Mouse (Mus musculus): ENCODE measurements around the gene Maats1.

The Maats1 gene

DNA sequence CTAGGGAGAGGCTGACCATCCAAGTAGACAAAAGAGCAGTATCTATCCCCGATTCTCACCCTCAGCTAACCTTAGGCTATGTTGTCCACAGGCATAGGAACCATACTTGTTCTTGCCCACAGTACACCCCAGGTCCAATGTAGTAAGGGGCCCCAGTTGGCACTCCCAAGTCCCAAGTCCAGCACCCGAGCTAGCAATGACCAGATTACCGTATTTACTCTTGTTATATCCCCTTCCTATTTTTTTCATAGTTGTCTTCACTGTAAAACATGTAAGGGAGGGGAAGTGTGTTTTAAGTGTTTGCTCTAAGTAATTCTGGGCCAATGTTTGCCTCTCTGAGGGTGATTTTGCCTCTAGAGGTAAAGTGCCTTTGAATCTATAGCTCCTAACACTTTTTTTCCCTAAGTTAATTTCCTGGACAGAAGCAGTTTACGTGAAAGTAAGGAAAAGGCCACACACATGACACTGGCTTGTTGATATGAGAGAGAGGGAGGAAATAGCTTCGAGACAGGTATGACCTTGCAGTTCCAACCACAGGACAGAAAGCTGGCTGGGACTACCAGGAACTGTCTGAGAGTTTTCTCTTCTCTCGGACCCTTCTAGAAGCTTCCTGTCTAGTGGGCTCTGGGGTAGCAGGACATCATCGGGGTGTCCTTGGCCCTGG is 47.1 kb downstream of the Maats1 start, which contains the start of gene Nr1i2:
Nr1i2 (minus strand) TSS at position 140 of the 664 bp plus-strand sequence.
- DNase-seq (ENCODE audit: low read depth, low spot score) = no peak

GRCm38 (mm10) chr16:38290151-38290550 is 51.8 kb downstream of the Maats1 start:
- no peak for DNase-seq (ENCODE audit: low read depth, low spot score)

DNA sequence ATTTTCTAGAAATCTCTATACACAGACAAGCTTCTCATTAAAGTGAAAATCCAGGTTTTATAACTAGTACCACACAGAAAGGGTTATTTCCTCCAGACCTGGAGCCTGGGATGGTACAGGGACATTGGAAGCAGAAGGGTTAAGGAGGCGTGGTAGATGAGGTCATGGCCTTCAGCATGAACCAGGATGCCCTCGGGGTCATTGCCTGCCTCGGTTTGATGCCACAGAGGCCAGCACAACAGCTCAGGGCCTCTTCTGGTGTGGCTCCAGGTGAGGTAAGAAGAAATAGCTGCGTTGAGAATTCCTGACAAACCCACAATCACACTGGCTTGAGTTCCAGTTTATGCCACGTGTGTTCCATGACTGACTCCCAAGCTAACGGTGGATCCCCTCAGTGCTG is 53.1 kb downstream of the Maats1 start:
- DNase-seq (ENCODE audit: low read depth, low spot score) = no peak

DNA sequence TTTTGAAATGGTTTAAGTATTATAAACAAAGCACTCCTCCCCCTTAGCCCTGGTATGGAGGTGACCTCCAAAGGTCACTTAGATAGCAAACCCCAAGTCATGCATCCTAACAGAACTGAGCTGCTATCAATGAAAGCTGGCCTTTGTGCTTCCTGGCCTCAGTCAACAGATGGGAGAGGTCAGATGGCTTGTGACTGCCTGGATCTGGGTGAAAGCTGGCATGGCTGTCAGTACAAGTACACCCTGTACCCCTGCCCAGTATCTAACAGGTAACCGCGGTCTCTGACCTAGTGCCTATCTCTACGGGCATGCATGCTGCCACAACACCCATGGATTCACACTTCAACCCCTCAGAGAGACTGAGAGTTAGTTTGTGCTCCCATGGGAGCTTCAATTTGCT is 54.2 kb downstream of the Maats1 start:
- no peak for DNase-seq (ENCODE audit: low read depth, low spot score)

GRCm38 (mm10) chr16:38287357-38287756 is 54.6 kb downstream of the Maats1 start:
- no peak for DNase-seq (ENCODE audit: low read depth, low spot score)

GRCm38 (mm10) chr16:38286541-38286940 is 55.4 kb downstream of the Maats1 start:
- DNase-seq (ENCODE audit: low read depth, low spot score) = no peak

DNA sequence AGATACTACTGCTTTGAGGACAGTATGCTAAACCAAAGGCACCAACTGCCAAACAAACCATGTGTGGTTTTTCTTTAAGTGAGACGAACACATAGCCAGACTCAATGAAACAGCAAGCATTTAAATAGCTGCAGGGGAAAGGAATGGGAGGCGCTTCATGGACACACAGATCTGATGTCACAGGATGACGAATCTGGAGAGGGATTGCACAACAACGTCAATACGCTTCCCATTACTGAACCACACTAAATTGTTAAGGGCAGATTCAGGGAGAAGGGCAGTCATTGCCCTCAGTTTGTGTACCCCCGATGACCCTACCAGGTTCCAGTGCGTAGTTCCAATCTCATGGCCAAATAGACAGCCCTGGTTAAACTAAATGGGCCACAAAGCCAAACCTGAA is 56.1 kb downstream of the Maats1 start:
- no peak for DNase-seq (ENCODE audit: low read depth, low spot score)

DNA sequence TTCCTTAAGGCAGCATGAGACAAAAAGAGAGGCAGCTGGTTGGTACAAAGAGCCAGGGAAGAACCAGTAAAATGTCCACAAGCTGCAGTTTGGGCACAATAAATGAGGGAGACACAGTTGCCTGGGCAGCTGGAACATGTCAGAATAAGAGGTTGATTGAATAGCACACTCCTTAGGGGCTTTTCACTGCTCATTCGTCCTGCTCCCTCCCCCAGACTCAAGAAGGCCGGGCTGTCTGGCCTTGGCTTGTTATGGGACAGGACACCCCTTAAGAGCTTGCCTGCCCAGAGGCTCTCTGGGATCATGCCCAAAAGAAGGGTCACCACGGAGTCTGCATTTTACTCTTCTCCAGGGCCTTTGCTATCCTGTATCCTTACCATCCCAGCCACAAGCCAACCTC is 58.6 kb downstream of the Maats1 start:
- no peak for DNase-seq (ENCODE audit: low read depth, low spot score)

GRCm38 (mm10) chr16:38282559-38283160 is 59.3 kb downstream of the Maats1 start:
- DNase-seq (ENCODE audit: low read depth, low spot score) = no peak

DNA sequence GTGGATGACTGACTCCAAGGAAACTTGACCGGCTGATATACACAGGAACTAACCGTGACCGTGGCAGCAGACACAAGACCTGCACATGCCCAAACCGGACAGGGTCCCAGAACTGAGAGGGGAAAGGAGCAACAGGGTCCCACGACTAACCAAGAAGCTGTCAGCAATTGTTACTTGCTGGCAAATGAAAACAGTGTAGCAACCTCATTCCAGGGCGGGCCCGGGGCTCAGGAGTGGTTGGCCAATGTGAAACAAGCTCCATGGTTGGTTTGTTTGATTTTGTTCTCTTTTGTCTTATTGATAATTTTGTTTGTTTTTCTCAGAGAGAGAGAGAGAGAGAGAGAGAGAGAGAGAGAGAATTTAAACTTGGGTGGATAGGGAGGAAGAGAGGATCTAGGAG is 61.0 kb downstream of the Maats1 start:
- DNase-seq (ENCODE audit: low read depth, low spot score) = no peak

DNA sequence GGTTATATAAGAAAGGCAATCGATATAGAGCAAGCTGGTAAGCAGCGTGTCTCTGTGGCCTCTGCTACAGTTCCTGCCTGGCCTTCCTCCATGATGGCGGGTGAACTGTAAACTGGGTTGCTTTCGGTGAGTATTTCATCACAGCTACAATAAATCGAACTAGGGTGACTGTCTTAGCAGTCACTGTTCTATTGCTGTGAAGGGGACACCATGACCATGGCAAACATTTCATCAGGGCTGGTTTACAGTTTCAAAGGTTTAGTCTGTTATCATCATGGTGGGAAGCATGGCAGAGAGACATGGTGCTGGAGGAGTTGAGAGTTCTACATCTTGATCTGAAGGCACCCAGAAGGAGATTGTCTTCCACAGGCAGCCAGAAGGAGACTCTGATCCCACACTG is 62.1 kb downstream of the Maats1 start:
- DNase-seq (ENCODE audit: low read depth, low spot score) = no peak

DNA sequence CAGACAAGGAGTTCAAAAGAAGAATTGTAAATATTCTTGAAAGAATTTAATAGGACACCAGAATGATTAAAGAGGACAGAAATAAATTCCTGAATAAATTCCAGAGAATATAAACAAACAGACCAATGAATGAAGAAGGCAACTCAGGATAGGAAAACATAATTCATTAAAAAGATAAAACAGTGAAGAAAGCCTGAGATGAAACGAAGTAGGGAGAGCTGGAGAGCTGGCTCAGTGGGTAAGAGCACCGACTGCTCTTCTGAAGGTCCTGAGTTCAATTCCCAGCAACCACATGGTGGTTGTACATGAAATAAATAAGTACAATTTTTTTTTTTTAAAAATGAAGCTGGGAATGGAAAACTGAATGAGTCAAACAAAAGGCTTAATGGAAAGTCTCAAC is 67.2 kb downstream of the Maats1 start:
- no peak for DNase-seq (ENCODE audit: low read depth, low spot score)

- no peak for DNase-seq (ENCODE audit: low read depth, low spot score)
Measured at GRCm38 (mm10) chr16:38272483-38272882, 69.5 kb downstream of the Maats1 start.

GRCm38 (mm10) chr16:38271601-38272000 is 70.3 kb downstream of the Maats1 start:
- no peak for DNase-seq (ENCODE audit: low read depth, low spot score)

DNA sequence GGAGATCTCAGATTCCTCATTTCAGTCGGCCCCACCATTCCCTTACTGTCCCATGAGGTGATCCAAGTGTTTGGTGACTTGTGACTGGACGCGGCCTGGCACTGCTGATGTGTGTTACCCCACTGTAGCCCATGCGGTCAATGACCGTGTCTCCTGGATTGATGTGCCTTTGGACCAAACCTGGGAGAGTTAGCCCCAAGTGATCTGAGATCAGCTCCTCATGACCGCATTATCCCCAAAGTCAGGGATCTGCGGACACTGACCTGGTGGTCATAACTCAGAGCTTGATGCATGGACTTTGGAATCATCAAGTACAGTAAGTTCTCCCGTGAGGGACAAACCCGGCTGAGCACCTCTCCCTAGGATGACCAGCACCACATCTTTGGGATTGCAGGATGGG is 86.0 kb downstream of the Maats1 start:
- DNase-seq (ENCODE audit: low read depth, low spot score) = no peak

DNA sequence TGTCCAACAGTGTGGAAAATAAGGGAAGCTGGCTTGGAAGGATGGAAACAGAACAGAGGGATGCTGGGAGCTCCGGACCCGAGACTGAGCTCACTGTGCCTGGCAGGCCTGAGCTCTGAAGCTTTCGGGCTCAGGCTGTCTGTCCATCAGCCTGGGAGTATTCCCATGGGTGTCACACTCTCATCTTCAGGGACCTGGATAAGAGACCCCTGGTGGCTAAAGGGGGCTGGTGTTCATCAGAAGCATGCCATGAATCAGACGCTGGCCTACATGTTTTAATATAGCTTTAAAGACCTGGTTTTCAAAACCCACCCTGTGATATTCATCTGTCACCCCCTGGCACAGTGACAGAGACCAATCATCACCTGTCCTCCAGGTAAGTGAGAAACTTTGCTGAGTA is 86.8 kb downstream of the Maats1 start:
- DNase-seq (ENCODE audit: low read depth, low spot score) = no peak

GRCm38 (mm10) chr16:38254001-38254400 is 87.9 kb downstream of the Maats1 start:
- DNase-seq (ENCODE audit: low read depth, low spot score) = no peak

DNA sequence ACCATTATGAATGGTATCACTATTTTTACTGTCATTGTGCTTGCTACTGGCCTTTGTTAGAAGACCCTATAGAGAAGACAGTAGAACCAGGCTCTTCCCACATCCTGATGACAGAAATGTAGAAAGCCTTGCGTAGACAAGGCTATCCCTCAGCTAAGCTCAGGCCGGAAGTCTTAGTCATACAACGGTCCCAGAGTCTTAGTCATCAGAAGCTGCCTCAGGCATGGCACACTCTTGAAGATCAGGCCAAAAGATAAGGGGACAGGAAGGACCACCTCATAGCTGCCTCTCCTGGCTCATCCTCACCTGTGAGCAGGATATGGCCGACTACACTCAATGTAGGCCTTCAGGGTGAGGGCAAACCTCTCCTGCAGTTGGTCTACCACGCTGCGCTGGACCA is 91.5 kb downstream of the Maats1 start:
- no peak for DNase-seq (ENCODE audit: low read depth, low spot score)

DNA sequence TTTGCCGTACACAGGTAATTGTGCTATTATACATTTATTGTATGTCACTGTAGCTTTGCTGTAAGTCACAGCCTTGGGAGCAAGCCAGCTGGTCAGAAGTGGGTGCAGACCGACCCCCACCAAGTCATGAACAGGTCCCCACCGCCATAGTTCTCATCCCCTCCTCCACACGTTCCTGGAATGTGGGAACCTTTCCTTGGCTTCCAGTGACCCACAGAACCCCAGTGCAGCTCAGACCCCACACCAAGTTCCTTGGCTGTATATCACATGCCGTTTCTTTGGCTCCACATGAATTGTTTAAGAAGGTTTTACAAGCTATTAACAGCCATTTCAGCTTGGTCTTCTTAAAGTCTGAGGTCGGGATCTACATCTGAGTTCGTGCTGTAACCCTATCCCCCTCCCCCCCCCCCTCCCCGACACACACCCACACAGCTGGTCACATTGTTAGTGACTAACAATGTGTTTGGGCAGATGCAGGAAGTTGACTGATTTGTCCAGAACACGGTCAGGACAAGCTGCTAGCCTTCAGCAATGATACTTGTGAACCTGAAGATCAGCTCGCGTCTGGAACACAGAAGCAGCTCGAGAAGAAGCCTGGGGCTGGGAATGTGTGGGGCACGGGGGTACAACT is 93.5 kb downstream of the Maats1 start:
- DNase-seq (ENCODE audit: low read depth, low spot score) = no peak
